Mouse (Mus musculus) embryonic facial prominence, embryonic 14.5 days (tissue): ENCODE results near the gene Tgtp1. TPM values are rescaled to one million over a fixed set of nuclear protein-coding genes. Genes with fewer than 3 reads are reported as not detected.

Experiments
- polyA plus RNA-seq: library from polyadenylated mRNA; unstranded; fragments of >200 nt; fragmentation: Nextera tagmentation; extraction: Ambion mirVana; gene quantifications from 2 replicates; pipeline ENCODE4 v1.2.1, GENCODE M21; 2014

The Tgtp1 gene
- polyA plus RNA-seq, 1 experiment from 2014 or later: 0.81 TPM

Other genes with a start within 250 kb of the Tgtp1 start
- gene Rack1, start 193.8 kb downstream of the Tgtp1 start, polyA plus RNA-seq: 912 and 926 TPM in 2 replicates
- 5.2 and 5.3 TPM in 2 replicates for gene Trim41, start 176.8 kb downstream of the Tgtp1 start, polyA plus RNA-seq
- 1.3 TPM in 2 replicates for gene Trim7, start 168.0 kb downstream of the Tgtp1 start, polyA plus RNA-seq
- gene Gm12184, start 167.5 kb downstream of the Tgtp1 start, polyA plus RNA-seq: 3.4 and 4.6 TPM in 2 replicates
- 6.9 and 7.6 TPM in 2 replicates for gene Irgm1, start 122.5 kb downstream of the Tgtp1 start, polyA plus RNA-seq
- gene Gm5431, start 92.0 kb downstream of the Tgtp1 start, polyA plus RNA-seq: 0.36 and 0.56 TPM in 2 replicates
- 2.8 and 3.4 TPM in 2 replicates for gene Psme2b, start 48.0 kb downstream of the Tgtp1 start, polyA plus RNA-seq
- gene Olfr56, start 15.3 kb downstream of the Tgtp1 start, polyA plus RNA-seq: 0.08 TPM in 1 of 2 replicates, not detected in the other
- 0.39 and 0.51 TPM in 2 replicates for gene 9930111J21Rik1, start 14.8 kb downstream of the Tgtp1 start, polyA plus RNA-seq
- gene Gm12185, start 1.9 kb downstream of the Tgtp1 start, polyA plus RNA-seq: not detected in 2 replicates
- gene 9930111J21Rik2, start 57.1 kb upstream of the Tgtp1 start, polyA plus RNA-seq: 0.59 and 0.81 TPM in 2 replicates
- 0.11 and 0.28 TPM in 2 replicates for gene Tgtp2, start 70.0 kb upstream of the Tgtp1 start, polyA plus RNA-seq
- 1.8 and 2.4 TPM in 2 replicates for gene Ifi47, start 82.4 kb upstream of the Tgtp1 start, polyA plus RNA-seq
- 0.08 and 0.46 TPM in 2 replicates for gene Olfr1396, start 120.7 kb upstream of the Tgtp1 start, polyA plus RNA-seq
- 0.10 and 0.35 TPM in 2 replicates for gene Olfr1395, start 148.1 kb upstream of the Tgtp1 start, polyA plus RNA-seq
- not detected in 2 replicates for gene Olfr1394, start 160.2 kb upstream of the Tgtp1 start, polyA plus RNA-seq
- gene Btnl9, start 193.0 kb upstream of the Tgtp1 start, polyA plus RNA-seq: 1.5 and 2.3 TPM in 2 replicates
- 40.4 and 42.0 TPM in 2 replicates for gene Zfp62, start 209.1 kb upstream of the Tgtp1 start, polyA plus RNA-seq